Mouse (Mus musculus) heart, postnatal 0 days (tissue): ENCODE data around the gene 2610001J05Rik.

ENCODE experiments used
- CTCF ChIP-seq: IDR thresholded peaks from 2 replicates; pipeline ENCODE4 v1.5.1; 2016; ENCODE audit warnings: antibody characterized with exemption, control low read depth, low read depth
- EP300 ChIP-seq: IDR thresholded peaks from 2 replicates; pipeline ENCODE4 v1.6.1; 2016; ENCODE audit warnings: antibody characterized with exemption, low read depth

- TF ChIP-seq EP300 (no peak), CTCF (no peak)
These were observed 38.6 kb upstream of the 2610001J05Rik start for GRCm38 (mm10) chr6:13909762-13910537.
